Mouse (Mus musculus) G1E (cell line): ENCODE data around the gene Ces2c.

ENCODE experiments used
- CTCF ChIP-seq: IDR thresholded peaks from 2 replicates; pipeline ENCODE4 v1.5.1; 2012; ENCODE audit warnings: low read depth, low read length, inconsistent platforms, mixed read lengths
- GATA2 ChIP-seq: IDR thresholded peaks from 2 replicates; pipeline ENCODE4 v1.6.1; 2012; ENCODE audit warnings: low read depth, low read length, inconsistent platforms, borderline replicate concordance

- TF ChIP-seq CTCF (no peak), GATA2 (no peak)
Measured at GRCm38 (mm10) chr8:104846831-104847230, at the start of gene Ces2c.
